Mouse (Mus musculus) telencephalon, adult 2 months (tissue): Measurements from ENCODE around the gene Pdia5.
A peak's percentile ranks its signal among the peaks of the same experiment; 100 is the strongest.

Source experiments
- DNase-seq: peaks from one replicate; pipeline ENCODE4 v3.0.0-alpha.2; 2011; ENCODE audit warnings: low read depth, low spot score

Gene Pdia5

GRCm38 (mm10) chr16:35441346-35442025, 49.2 kb downstream of the Pdia5 start:
- DNase-seq: peak; percentile 44

GRCm38 (mm10) chr16:35439046-35439445, 51.6 kb downstream of the Pdia5 start:
- no peak for DNase-seq

GRCm38 (mm10) chr16:35431608-35432007, 59.1 kb downstream of the Pdia5 start:
- no peak for DNase-seq

- DNase-seq: no peak
These were observed 65.7 kb downstream of the Pdia5 start for GRCm38 (mm10) chr16:35424926-35425325.

GRCm38 (mm10) chr16:35423250-35424139, 67.2 kb downstream of the Pdia5 start:
- no peak for DNase-seq

GRCm38 (mm10) chr16:35422705-35423104, 68.0 kb downstream of the Pdia5 start:
- DNase-seq: no peak

- DNase-seq: no peak
These were observed 68.5 kb downstream of the Pdia5 start for GRCm38 (mm10) chr16:35422141-35422540.

- DNase-seq: no peak
These were observed 76.1 kb downstream of the Pdia5 start for GRCm38 (mm10) chr16:35414616-35415015.

- no peak for DNase-seq
These were observed 84.0 kb downstream of the Pdia5 start for GRCm38 (mm10) chr16:35406706-35407105.

GRCm38 (mm10) chr16:35406166-35406565, 84.5 kb downstream of the Pdia5 start:
- no peak for DNase-seq

GRCm38 (mm10) chr16:35405348-35406080, 85.2 kb downstream of the Pdia5 start:
- no peak for DNase-seq

GRCm38 (mm10) chr16:35404864-35405263, 85.8 kb downstream of the Pdia5 start:
- no peak for DNase-seq

GRCm38 (mm10) chr16:35403891-35404290, 86.8 kb downstream of the Pdia5 start:
- no peak for DNase-seq

GRCm38 (mm10) chr16:35403356-35403755, 87.3 kb downstream of the Pdia5 start:
- DNase-seq: no peak

GRCm38 (mm10) chr16:35392813-35393212, 97.9 kb downstream of the Pdia5 start:
- no peak for DNase-seq

- no peak for DNase-seq
These were observed 105.0 kb downstream of the Pdia5 start for GRCm38 (mm10) chr16:35385654-35386053.

GRCm38 (mm10) chr16:35380048-35380447, 110.6 kb downstream of the Pdia5 start:
- DNase-seq: no peak

GRCm38 (mm10) chr16:35379344-35379743, 111.3 kb downstream of the Pdia5 start:
- DNase-seq: no peak

- DNase-seq: no peak
These were observed 126.6 kb downstream of the Pdia5 start for GRCm38 (mm10) chr16:35364063-35364428.

- peak; percentile 92 for DNase-seq
These were observed 127.3 kb downstream of the Pdia5 start, which contains the start of gene Sec22a for GRCm38 (mm10) chr16:35363150-35364062. Gene Sec22a (minus strand): TSS chr16:35363918.

- DNase-seq: no peak
These were observed 128.5 kb downstream of the Pdia5 start for GRCm38 (mm10) chr16:35362221-35362620.
